Mouse (Mus musculus): ENCODE results near the gene Gm7534.

- TF ChIP-seq CTCF (IDR thresholded peaks at IDR 0.05; ENCODE audit: extremely low read depth, insufficient read depth, low read length) (no peak), POLR2A (IDR thresholded peaks at IDR 0.05; ENCODE audit: extremely low read depth, insufficient read depth, low read length) (no peak)
Measured at GRCm38 (mm10) chr4:134165548-134166465, 37.0 kb downstream of the Gm7534 start.

Data from cortical plate, adult 2 months (tissue).